Mouse (Mus musculus) spleen, postnatal 4 days (tissue): Measurements from ENCODE around the gene Cenpt.

Source experiments
- DNase-seq, 2 experiments: peaks; one replicate each; pipeline ENCODE4 v3.0.0; 2022; ENCODE audit warnings: low spot score in 2 of 2

Gene Cenpt

DNA sequence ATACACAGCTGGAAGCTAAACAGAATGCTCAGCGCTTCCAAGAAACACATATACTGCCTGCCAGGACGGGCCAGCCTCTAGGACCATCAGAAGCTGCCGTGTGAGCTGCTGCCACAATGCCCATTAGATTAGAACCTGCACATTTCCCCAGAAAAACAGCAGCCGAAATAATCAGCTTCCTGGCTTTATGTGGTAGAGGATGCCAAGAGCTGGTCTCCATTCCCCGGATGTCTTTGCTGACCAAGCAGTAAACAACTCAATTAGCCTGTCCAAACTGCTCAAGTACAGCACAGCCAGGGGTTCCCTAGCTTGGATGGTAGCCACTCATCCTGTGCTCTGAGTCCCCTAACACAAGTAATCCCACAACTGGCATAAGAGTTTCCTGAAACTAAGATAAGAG, 45.3 kb downstream of the Cenpt start:
- DNase-seq: no peak

DNA sequence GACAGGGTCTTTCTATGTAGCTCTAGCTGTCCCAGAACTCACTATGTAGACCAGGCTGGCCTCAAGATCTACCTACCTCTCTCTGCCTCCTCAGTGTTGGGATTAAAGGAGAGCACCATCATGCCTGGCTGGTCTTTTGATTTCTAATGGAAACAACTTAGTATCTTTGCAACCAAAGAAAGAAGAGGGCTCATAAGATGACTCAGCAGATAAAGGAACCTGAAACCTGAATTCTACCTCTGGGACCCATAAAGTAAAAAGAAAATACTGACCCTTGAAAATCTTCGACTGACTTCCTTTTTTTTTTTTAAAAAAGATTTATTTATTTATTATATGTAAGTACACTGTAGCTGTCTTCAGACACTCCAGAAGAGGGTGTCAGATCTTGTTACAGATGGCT, 47.1 kb downstream of the Cenpt start:
- no peak for DNase-seq

DNA sequence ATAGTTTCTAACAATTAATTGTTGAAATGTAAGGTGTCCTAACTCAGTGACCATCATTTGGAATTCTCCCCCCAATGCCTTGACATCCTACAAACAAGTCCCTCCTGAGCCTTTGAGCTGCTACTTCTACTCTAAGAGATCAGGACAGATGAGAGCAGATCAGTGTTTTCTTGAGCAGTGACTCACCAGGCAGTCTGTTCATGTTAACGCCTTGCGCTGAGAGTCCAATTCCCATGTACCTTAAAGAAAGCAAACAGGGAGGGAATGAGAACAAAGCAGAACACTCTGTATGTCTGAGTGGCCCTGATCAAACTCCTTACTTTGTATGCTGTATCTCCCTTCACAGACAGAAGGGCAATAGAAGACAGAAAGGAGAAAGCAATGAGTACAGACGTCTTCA, 47.7 kb downstream of the Cenpt start:
- no peak for DNase-seq

DNA sequence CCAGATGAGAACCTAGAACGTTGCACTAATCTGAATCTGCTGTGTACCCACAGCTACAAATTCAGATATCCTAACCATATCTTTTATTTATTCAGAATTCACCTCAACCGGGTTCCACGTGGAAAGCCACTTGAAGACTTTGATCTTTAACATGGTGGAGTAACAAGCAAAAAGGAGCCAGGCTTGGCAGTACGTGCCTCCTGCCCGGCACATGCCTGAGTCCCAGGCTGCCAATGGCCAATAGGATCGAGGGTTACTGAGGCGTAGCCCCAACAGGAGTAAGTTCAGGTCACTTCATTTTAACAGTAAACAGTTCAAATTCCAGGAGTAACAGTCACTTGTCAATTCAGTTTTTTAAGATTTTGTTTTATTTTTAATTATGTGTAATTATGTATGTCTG, 48.3 kb downstream of the Cenpt start:
- no peak for DNase-seq

DNA sequence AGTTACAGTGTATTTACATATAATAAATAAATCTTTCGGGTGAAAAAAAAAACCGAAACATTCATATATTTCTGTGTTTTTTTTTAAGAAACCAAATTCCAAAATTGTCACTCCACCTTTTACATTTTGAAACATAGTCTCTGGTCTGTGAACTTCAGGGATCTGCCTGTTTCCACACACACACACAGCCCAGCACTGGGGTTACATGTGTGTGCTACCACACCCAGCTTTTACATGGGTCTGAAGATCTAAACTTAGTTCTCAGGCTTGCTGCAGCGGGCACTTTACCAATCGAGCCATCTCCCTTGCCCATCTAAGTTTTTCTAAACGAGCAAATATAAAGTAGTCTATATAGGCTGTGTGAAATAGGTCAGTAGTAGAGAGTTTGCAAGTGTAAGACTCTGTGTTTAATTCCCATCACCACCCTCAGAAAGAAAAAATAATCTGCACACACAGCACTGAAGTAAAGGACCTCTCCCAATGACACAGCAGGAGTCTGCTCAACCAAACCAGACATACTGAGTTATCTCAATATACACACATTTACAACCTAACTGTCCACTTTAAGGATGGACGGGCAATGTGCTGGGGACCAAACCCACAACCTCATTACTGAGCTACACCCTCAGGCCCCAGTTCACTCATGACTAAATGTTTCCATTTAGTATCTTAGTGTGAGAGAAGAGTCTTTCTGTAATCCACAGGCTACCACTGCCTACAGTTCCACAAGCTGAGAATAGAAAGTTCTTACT, 51.7 kb downstream of the Cenpt start:
- DNase-seq: peak in 1 of 2 experiments; percentile 55

DNA sequence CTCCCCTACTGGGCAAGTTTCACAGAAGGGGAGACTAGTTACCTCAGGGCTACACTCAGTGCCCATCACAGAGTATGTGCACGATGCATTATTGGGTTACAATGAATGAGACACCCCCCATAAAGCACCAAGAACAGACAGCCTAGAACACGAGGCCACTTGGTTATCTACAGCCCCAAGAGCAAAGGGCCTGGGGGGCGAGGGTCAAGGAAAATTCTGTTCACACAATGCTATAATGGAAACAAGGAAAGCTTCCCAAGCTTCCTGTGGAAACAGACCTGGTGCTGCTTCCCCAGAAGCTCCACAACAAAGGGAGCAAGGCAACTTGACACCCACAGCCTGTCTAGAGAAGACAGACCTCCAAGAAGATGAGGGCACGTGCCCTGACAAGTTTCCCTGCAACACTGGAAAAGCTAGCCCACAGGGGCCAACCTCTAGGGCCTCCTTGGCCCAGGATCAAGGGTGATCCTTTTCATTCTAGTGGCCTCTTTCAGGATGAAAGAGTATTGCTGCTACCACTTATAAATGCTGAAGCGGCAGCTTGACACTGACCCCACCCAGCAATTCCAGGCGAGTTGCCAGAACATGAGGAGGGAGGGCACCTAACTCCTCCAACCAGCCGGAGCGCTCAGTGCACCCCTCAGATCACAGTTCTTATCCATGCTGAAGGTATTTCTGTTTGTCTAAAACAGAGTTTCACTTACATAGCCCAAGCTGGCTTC, 53.8 kb downstream of the Cenpt start:
- peak; percentile 92 for DNase-seq

DNA sequence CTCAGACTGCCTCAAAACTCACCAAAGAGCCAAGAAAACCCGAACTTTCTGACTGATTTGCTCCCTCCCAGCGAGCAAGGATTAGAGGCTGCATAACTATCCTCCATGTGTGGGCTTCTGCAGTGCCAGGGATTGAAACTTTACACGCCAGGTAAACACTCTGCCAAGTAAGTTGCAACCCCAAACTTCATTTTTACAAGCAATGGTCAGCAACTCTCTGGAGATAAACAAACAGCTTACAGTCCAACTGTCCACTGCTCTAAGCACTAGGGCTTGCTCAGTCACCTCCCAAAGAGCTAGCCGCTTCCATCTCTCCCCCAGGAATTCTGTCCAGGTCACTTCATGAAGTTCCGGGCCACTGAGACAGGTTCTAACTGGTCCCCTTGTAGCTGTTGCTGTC, 54.7 kb downstream of the Cenpt start:
- DNase-seq: no peak

DNA sequence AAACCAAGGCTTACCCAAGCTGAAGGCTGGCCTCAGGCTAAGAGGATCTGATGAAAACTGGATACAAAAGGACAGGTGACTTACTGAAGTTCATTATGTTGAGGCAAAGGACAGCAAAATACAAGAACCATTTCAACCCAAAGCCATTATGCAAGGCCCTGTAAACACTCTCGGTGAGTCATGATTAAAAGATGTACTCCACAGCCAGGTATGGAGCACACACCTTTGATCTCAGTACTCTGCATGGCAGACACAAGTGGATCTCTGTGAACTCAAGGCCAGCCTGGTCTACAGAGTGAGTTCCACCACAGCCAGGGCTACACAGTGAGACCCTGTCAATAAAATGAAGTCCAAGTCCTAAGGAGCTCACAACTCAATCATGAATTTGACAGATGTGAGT, 57.3 kb downstream of the Cenpt start:
- no peak for DNase-seq
